Mouse (Mus musculus) kidney, adult 10 weeks (tissue): ENCODE data around the gene Cxcr3. TPM values are rescaled to one million over a fixed set of nuclear protein-coding genes. Genes with fewer than 3 reads are reported as not detected.

Experiments
- polyA plus RNA-seq: library from polyadenylated mRNA; stranded (reverse); fragments of 350-450 nt; fragmentation: Illumina TruSeq; extraction: RNeasy Lipid Tissue Mini Kit (QIAGEN cat#74804); gene quantifications from one replicate; pipeline ENCODE4 v1.2.3, GENCODE M21; 2014; ENCODE audit warnings: low read depth, low replicate concordance

The Cxcr3 gene
- polyA plus RNA-seq, result not detected

DNA sequence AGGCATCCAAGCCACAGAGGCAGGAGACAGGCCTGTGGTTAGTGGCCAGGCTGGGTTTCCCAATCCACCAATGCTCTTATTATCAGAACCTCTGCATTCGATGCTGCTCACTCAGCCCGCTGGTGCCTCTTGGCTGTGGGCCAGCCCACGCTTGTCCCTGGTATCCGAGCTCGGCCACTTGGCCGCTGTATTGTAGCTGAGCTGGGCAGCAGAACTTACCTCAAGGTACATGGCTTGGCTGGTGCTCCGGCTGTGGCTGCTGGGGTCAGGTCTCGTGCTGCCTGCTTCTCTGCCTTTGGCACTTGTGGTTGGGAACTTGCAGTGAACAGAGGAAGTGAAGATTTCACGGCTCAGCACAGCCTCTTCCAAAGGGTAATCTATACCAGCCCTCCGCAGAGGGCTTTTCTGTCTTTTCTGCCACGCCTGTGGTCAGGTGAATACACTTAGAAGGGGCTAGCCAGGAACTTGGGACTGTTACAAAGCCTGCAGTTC is at the start of gene Cxcr3:
Gene Cxcr3, minus strand, starts transcription at position 442 of the 492 bp plus-strand sequence.

Other genes starting within 250 kb of the Cxcr3 start
- 48.6 TPM for gene Taf1, start 201.5 kb downstream of the Cxcr3 start, polyA plus RNA-seq
- 185 TPM for gene Ogt, start 94.2 kb downstream of the Cxcr3 start, polyA plus RNA-seq
- gene Gm4779, start 60.2 kb upstream of the Cxcr3 start, polyA plus RNA-seq, result not detected
- not detected for gene 8030474K03Rik, start 60.4 kb upstream of the Cxcr3 start, polyA plus RNA-seq
- 8.3 TPM for gene Nhsl2, start 115.1 kb upstream of the Cxcr3 start, polyA plus RNA-seq